Mouse (Mus musculus): ENCODE measurements around the gene Rars2. TPM values are rescaled to one million over a fixed set of nuclear protein-coding genes. Genes with fewer than 3 reads are reported as not detected.

Rars2 gene
- polyA plus RNA-seq, 1 experiment from 2014 or later: 59.4 TPM

DNA sequence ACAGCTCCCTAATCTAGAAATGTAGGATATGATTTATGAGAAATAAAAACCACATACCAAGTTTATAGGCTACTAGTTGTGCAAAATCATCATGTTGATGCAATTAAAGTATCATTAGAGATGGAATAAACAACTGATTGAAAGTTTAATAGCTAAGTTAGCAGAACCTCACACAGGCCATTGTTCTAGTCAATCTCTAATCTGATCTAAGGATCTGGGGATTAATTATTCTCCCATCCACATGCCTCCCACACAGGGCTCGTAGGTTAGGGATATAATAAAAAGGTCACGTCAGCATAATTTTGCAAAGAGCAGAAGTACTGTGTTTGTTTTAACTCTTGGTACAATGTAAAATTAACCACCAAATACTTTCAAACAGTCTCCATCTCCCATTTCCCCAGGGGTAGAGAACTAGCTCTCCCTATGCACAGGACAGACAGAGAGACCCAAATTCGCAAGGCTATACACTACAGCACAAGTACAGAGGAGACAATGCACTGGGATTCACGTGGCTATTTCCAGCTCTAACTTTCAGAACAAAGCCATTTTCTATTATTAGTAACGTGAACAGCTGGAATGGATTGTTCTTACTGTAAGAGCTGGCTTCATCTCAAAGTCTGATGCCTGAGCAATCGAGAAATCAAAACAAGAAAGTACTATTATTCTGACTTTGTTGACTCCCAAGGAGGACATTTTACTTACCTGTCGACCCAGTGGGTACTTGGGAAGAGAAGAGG lies 29.7 kb upstream of the Rars2 start:
- WGBS: 85% methylated on average over 7 of the region's 7 CpGs
- Histone ChIP-seq H3K36me3 (ENCODE audit: control insufficient read depth, insufficient read depth, low read length) (peaks cover 20% of the 10 kb centered on the region), H3K9me3 (ENCODE audit: control insufficient read depth, low read length) (no peaks in the 10 kb centered on the region), H3K9ac (replicated peaks; ENCODE audit: low read depth, low read length) (no peak overlapping the region), H3K4me2 (ENCODE audit: low read depth, low read length) (no peak overlapping the region), H3K4me3 (ENCODE audit: low read depth, low read length) (no peak overlapping the region), H3K27me3 (ENCODE audit: control insufficient read depth, insufficient read depth, low read length) (no peaks in the 10 kb centered on the region), H3K4me1 (ENCODE audit: control insufficient read depth, insufficient read depth, low read length) (no peaks in the 10 kb centered on the region), H3K27ac (ENCODE audit: low read depth, low read length) (no peak overlapping the region)
- ATAC-seq (ENCODE audit: low read depth): no peak

DNA sequence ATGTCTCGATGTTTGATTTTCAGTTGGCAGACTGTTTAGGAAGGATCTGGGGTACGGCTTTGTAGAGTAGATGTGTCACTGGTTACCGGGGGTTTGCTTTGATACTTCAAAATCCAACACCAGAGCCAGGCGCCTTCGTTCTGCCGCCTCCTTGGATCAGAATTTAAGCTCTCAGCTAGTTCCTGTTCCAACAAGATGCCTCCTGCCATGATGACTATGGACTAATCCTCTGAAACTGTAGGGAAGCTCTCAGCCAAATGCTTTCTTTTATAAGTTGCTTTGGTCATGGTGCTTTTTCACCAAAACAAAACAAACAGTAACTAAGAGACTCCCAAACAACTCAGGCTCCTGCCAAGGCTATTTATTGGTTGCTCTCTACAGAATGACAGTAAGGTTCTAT lies 11.6 kb upstream of the Rars2 start:
- Histone ChIP-seq H3K4me3 (ENCODE audit: low read depth, low read length) (no peak overlapping the region), H3K36me3 (ENCODE audit: control insufficient read depth, insufficient read depth, low read length) (peaks cover 29% of the 10 kb centered on the region; the same call in 1 of the 2 replicates), H3K27ac (ENCODE audit: low read depth, low read length) (no peak overlapping the region), H3K4me2 (ENCODE audit: low read depth, low read length) (no peak overlapping the region), H3K4me1 (ENCODE audit: control insufficient read depth, insufficient read depth, low read length) (no peaks in the 10 kb centered on the region), H3K9ac (replicated peaks; ENCODE audit: low read depth, low read length) (no peak overlapping the region), H3K27me3 (ENCODE audit: control insufficient read depth, insufficient read depth, low read length) (no peaks in the 10 kb centered on the region), H3K9me3 (ENCODE audit: control insufficient read depth, low read length) (no peaks in the 10 kb centered on the region)
- ATAC-seq (ENCODE audit: low read depth): no peak
- WGBS: 89% methylated on average over 6 of the region's 6 CpGs

DNA sequence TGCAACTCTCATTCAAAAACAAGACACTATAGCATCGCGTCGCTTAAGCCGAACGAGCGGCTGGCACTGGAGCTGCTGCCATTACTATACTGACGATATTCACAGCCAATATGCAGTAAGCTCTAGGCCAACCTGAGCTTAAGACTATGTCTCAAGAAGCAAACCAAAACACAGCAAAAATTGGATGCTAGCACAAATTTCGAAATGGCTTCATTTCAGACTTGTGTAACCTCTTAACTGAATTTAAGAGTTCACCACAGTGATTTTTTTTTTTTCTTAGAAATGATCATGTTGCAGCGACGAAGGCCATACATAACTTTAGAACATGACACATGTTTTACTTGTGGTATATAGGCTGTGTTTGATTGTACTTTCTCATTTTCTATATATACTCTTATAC lies 8.1 kb upstream of the Rars2 start:
- 97% methylated on average over 10 of the region's 10 CpGs for WGBS
- no peaks in the 10 kb centered on the region for H3K27me3 ChIP-seq (ENCODE audit: control insufficient read depth, insufficient read depth, low read length)
- no peak overlapping the region for H3K4me2 ChIP-seq (ENCODE audit: low read depth, low read length)
- no peaks in the 10 kb centered on the region for H3K4me1 ChIP-seq (ENCODE audit: control insufficient read depth, insufficient read depth, low read length)
- H3K9ac ChIP-seq (replicated peaks; ENCODE audit: low read depth, low read length): no peak overlapping the region
- no peak overlapping the region for H3K4me3 ChIP-seq (ENCODE audit: low read depth, low read length)
- peaks cover 30% of the 10 kb centered on the region for H3K36me3 ChIP-seq (ENCODE audit: control insufficient read depth, insufficient read depth, low read length)
- no peak overlapping the region for H3K27ac ChIP-seq (ENCODE audit: low read depth, low read length)
- H3K9me3 ChIP-seq (ENCODE audit: control insufficient read depth, low read length): no peaks in the 10 kb centered on the region
- ATAC-seq (ENCODE audit: low read depth): no peak

DNA sequence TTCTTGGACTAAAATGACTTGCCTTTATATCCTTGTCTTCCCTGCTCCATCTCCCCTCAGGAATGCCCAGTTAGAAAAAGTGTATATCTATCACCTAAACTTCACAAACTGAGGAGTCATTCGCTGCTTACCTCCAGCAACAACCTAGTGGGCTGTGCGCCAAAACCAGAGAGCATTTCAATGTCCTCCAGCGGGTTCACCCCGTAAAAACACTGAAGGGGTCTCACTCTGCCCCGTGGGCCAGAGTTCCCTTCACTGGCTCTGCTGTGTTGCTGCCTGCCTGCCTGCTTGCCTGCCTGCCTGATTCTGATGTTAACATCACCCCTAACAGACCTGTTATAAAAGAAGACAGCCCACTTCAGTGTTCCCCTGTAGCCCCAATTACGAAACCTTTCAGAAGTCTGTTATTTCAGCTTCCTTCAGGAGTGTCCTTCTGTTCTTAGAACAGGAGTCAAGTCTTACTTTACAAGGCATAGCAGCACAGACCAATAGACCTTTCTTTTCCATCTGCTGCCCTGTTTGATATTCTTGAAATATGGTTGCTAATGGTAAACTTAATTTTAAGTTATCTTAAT lies 1.1 kb upstream of the Rars2 start:
- peak overlapping the region; percentile 94 for H3K4me2 ChIP-seq (ENCODE audit: low read depth, low read length)
- H3K4me1 ChIP-seq (ENCODE audit: control insufficient read depth, insufficient read depth, low read length): peaks cover 21% of the 10 kb centered on the region
- H3K27ac ChIP-seq (ENCODE audit: low read depth, low read length): no peak overlapping the region
- WGBS: 56% methylated on average over 6 of the region's 6 CpGs
- peak overlapping the region; percentile 78; the same call in 1 of the 2 replicates for H3K9ac ChIP-seq (replicated peaks; ENCODE audit: low read depth, low read length)
- H3K4me3 ChIP-seq (ENCODE audit: low read depth, low read length): peak overlapping the region; percentile 86
- ATAC-seq (ENCODE audit: low read depth): no peak
- H3K9me3 ChIP-seq (ENCODE audit: control insufficient read depth, low read length): no peaks in the 10 kb centered on the region
- H3K36me3 ChIP-seq (ENCODE audit: control insufficient read depth, insufficient read depth, low read length): peaks cover 5% of the 10 kb centered on the region; the same call in 1 of the 2 replicates
- no peaks in the 10 kb centered on the region for H3K27me3 ChIP-seq (ENCODE audit: control insufficient read depth, insufficient read depth, low read length)

DNA sequence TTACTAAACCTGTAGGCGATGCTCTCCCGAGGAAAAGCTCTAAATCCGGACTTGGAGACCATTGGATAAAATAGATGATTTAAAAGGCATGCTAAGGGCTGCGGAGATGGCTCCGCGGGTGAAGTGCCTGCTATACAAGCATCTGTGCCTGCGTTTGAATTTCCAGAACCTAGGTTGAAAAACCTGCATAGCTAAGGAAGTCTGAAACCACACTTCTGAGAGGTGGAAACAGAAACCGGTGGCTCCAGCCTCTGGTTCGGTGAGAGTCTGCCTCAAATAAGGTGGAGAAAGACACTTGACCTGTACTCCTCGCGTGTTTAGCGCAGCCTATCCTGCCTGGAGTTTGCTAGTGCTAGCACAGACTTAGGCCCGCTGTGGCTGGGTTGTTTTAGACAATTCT lies 546 bp downstream of the Rars2 start:
- peak overlapping the region; percentile 86 for H3K4me3 ChIP-seq (ENCODE audit: low read depth, low read length)
- H3K9me3 ChIP-seq (ENCODE audit: control insufficient read depth, low read length): no peaks in the 10 kb centered on the region
- H3K36me3 ChIP-seq (ENCODE audit: control insufficient read depth, insufficient read depth, low read length): no peaks in the 10 kb centered on the region
- no peaks in the 10 kb centered on the region for H3K27me3 ChIP-seq (ENCODE audit: control insufficient read depth, insufficient read depth, low read length)
- peak; percentile 21 for ATAC-seq (ENCODE audit: low read depth)
- 4% methylated on average over 13 of the region's 13 CpGs for WGBS
- peaks cover 21% of the 10 kb centered on the region for H3K4me1 ChIP-seq (ENCODE audit: control insufficient read depth, insufficient read depth, low read length)
- peak overlapping the region; percentile 84 for H3K27ac ChIP-seq (ENCODE audit: low read depth, low read length)
- H3K4me2 ChIP-seq (ENCODE audit: low read depth, low read length): peak overlapping the region; percentile 94
- H3K9ac ChIP-seq (replicated peaks; ENCODE audit: low read depth, low read length): peak overlapping the region; percentile 78

DNA sequence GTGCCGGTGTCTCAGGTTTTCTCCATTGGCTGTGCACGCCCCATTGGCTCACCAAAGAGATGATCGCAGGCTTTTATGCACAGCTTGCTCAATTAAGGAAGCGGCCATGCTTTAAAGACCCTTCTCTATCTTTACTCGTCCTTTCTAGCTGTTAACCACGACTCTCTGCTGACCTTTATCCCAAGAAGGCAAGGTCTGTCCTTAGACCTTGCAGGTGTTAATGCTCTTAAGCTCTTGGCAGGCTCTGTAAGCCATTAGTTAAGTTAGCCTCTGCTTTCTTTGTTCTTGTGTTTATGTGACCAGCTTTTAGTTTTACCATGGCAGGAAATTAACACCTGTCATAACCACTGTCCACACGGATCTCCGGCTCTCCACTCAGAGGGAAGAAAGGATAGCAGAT lies 1.4 kb downstream of the Rars2 start:
- no peak for ATAC-seq (ENCODE audit: low read depth)
- Histone ChIP-seq H3K9ac (replicated peaks; ENCODE audit: low read depth, low read length) (peak overlapping the region; percentile 78; the same call in 1 of the 2 replicates), H3K27ac (ENCODE audit: low read depth, low read length) (no peak overlapping the region), H3K36me3 (ENCODE audit: control insufficient read depth, insufficient read depth, low read length) (no peaks in the 10 kb centered on the region), H3K27me3 (ENCODE audit: control insufficient read depth, insufficient read depth, low read length) (no peaks in the 10 kb centered on the region), H3K4me1 (ENCODE audit: control insufficient read depth, insufficient read depth, low read length) (peaks cover 21% of the 10 kb centered on the region), H3K9me3 (ENCODE audit: control insufficient read depth, low read length) (no peaks in the 10 kb centered on the region), H3K4me3 (ENCODE audit: low read depth, low read length) (peak overlapping the region; percentile 86), H3K4me2 (ENCODE audit: low read depth, low read length) (peak overlapping the region; percentile 94)
- WGBS: 38% methylated on average over 8 of the region's 8 CpGs

DNA sequence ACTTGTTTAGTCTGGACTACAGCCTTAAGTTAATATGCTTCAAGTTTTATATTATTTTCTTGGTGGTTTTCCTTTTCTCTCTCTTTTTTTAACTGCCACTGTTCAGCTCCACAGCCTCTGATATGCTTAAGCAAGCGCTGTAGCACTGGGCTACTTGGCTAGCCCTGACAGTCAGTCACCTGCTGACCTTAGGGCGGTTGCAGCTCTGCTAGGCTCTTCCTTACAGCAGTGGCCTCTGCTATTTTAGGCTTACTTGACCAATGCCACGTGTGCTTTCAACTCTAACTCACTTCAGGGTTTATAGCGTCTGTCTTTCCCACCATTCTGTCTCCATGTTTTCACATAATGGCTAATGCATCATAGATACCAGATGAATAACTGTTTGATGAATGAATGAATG lies 10.8 kb downstream of the Rars2 start:
- Histone ChIP-seq H3K27me3 (ENCODE audit: control insufficient read depth, insufficient read depth, low read length) (no peaks in the 10 kb centered on the region), H3K4me3 (ENCODE audit: low read depth, low read length) (no peak overlapping the region), H3K9me3 (ENCODE audit: control insufficient read depth, low read length) (no peaks in the 10 kb centered on the region), H3K27ac (ENCODE audit: low read depth, low read length) (no peak overlapping the region), H3K4me1 (ENCODE audit: control insufficient read depth, insufficient read depth, low read length) (no peaks in the 10 kb centered on the region), H3K9ac (replicated peaks; ENCODE audit: low read depth, low read length) (no peak overlapping the region), H3K36me3 (ENCODE audit: control insufficient read depth, insufficient read depth, low read length) (peaks cover 32% of the 10 kb centered on the region), H3K4me2 (ENCODE audit: low read depth, low read length) (no peak overlapping the region)
- no peak for ATAC-seq (ENCODE audit: low read depth)
- whole genome bisulfite sequencing: 88% methylated on average over 4 of the region's 4 CpGs

DNA sequence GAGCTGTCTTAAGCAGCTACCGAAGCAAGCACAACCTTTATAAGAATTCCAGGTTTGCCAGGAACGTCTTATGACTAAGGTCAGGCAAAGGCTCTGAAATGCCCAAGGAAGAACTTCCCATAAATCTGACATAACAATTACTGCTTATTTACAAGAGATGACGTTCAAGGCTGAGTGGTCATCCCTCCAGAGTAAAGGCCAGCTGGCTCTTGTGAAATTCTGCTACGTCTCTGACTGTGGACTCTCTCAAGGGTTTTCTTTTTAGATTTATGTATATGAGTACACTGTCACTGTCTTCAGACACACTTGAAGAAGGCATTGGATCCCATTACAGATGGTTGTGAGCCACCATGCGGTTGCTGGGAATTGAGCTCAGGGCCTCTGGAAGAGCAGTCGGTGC lies 11.6 kb downstream of the Rars2 start:
- Histone ChIP-seq H3K27me3 (ENCODE audit: control insufficient read depth, insufficient read depth, low read length) (no peaks in the 10 kb centered on the region), H3K9me3 (ENCODE audit: control insufficient read depth, low read length) (no peaks in the 10 kb centered on the region), H3K36me3 (ENCODE audit: control insufficient read depth, insufficient read depth, low read length) (peaks cover 32% of the 10 kb centered on the region), H3K9ac (replicated peaks; ENCODE audit: low read depth, low read length) (no peak overlapping the region), H3K4me3 (ENCODE audit: low read depth, low read length) (no peak overlapping the region), H3K4me1 (ENCODE audit: control insufficient read depth, insufficient read depth, low read length) (no peaks in the 10 kb centered on the region), H3K4me2 (ENCODE audit: low read depth, low read length) (no peak overlapping the region), H3K27ac (ENCODE audit: low read depth, low read length) (no peak overlapping the region)
- WGBS: 87% methylated on average over 6 of the region's 6 CpGs
- no peak for ATAC-seq (ENCODE audit: low read depth)

DNA sequence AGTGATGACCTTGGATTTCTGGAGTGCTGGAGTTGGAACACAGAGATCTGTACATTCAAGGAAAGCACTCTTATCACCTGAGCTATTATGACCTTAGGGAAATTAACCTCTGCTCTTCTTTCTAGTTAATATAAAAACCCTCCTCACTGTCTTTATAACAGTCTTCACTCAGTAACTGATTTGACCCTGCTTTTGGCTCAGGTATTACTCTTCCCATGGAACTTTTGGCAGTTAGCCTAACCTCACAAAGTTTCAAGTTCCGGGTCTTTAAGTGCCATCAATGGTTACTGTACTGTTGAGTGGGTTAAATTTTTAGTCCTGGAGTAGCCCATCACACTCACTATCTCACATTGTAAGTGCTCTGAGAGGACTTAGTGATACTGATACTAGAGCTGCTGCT lies 15.2 kb downstream of the Rars2 start:
- no peak for ATAC-seq (ENCODE audit: low read depth)
- WGBS: 95% methylated on average over 1 of the region's 1 CpGs

More for the DNA sequence above, 15.2 kb downstream of the Rars2 start:
- Histone ChIP-seq H3K9me3 (ENCODE audit: control insufficient read depth, low read length) (no peaks in the 10 kb centered on the region), H3K4me3 (ENCODE audit: low read depth, low read length) (no peak overlapping the region), H3K9ac (replicated peaks; ENCODE audit: low read depth, low read length) (no peak overlapping the region), H3K4me2 (ENCODE audit: low read depth, low read length) (no peak overlapping the region), H3K4me1 (ENCODE audit: control insufficient read depth, insufficient read depth, low read length) (no peaks in the 10 kb centered on the region), H3K27me3 (ENCODE audit: control insufficient read depth, insufficient read depth, low read length) (no peaks in the 10 kb centered on the region), H3K27ac (ENCODE audit: low read depth, low read length) (no peak overlapping the region), H3K36me3 (ENCODE audit: control insufficient read depth, insufficient read depth, low read length) (peaks cover 27% of the 10 kb centered on the region)
